Mouse (Mus musculus) myocyte (in vitro differentiated cells): ENCODE results near the gene Haus8.
"Not testable (repeated sequence)": the region's sequence is repeated elsewhere in the genome, so short reads cannot be mapped to it uniquely, and the experiment has no call there.

Experiments used
- MAX ChIP-seq: IDR thresholded peaks from one replicate; pipeline ENCODE4 v1.6.1; 2011; ENCODE audit warnings: low read depth, mild to moderate bottlenecking, control low read depth
- POLR2A ChIP-seq: IDR thresholded peaks from one replicate; pipeline ENCODE4 v1.6.1; 2011; ENCODE audit warnings: low read depth, mild to moderate bottlenecking, control low read depth, moderate library complexity; ENCODE audit not compliant: insufficient read length
- POLR2AphosphoS2 ChIP-seq: IDR thresholded peaks from one replicate; pipeline ENCODE4 v1.6.1; 2011; ENCODE audit warnings: low read depth, control low read depth; ENCODE audit not compliant: insufficient read length
- TCF12 ChIP-seq: IDR thresholded peaks from one replicate; pipeline ENCODE4 v1.6.1; 2011; ENCODE audit warnings: mild to moderate bottlenecking, control low read depth; ENCODE audit not compliant: poor library complexity, insufficient read depth, severe bottlenecking
- USF1 ChIP-seq: IDR thresholded peaks from one replicate; pipeline ENCODE4 v1.6.1; 2011; ENCODE audit warnings: low read depth, mild to moderate bottlenecking, control low read depth, moderate library complexity

DNA sequence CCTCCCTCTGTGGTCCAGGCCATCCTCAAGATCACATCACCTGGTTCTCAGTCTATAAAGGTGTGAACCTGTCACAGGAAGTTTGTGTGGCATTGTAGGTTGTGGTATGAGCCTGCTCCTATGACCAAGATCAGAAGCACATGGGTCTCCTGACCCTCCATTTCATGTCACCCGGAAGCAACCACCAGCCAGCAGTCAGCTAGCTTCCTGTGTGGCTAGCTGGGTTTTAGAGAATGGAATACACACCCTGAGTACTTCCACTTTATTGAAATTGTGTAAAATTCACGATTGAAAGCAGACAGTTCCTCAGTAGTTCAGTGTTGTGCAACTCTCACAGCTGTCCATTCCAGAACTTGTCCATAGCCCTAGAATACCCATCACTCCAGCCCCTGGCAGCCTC is 13.5 kb upstream of the Haus8 start:
- not testable (repeated sequence) for TF ChIP-seq POLR2A, MAX, USF1, TCF12, POLR2AphosphoS2
